Mouse (Mus musculus) stomach, postnatal 0 days (tissue): ENCODE results near the gene Limk1.

ENCODE experiments used
- CTCF ChIP-seq: IDR thresholded peaks from 2 replicates; pipeline ENCODE4 v1.5.1; 2016; ENCODE audit warnings: antibody characterized with exemption, low read depth, mild to moderate bottlenecking, moderate library complexity
- EP300 ChIP-seq: optimal IDR thresholded peaks from 2 replicates; pipeline ENCODE3; 2016; ENCODE audit warnings: antibody characterized with exemption

GRCm38 (mm10) chr5:134734072-134734471 lies 45.7 kb upstream of the Limk1 start:
- TF ChIP-seq CTCF = no peak
- TF ChIP-seq EP300 = no peak
